Mouse (Mus musculus): ENCODE data around the gene Tmem30c.

DNA sequence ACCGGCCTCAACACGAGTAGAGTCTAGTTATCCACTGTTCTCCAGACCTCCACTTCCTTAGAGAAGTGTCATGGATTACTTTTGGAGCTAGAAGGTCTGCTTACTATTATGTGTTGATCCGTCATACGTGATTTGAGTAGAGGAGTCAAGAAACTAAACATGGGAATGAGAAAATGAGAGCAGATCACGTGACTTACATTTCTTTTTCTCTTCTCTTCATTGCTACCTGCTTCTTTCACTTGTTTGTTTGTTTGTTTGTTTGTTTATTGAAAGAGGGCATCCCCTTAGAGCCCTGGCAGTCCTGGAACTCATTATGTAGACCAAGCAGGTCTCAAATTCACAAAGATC is 49.8 kb downstream of the Tmem30c start:
- no peak for TF ChIP-seq CTCF (IDR thresholded peaks at IDR 0.05; ENCODE audit: low read depth)
- no peak for TF ChIP-seq EP300 (IDR thresholded peaks at IDR 0.05; ENCODE audit: low read depth)

All from liver, postnatal 0 days (tissue).